Mouse (Mus musculus) limb, embryonic 14.5 days (tissue): Measurements from ENCODE around the gene Vps16. TPM values are rescaled to one million over a fixed set of nuclear protein-coding genes. Genes with fewer than 3 reads are reported as not detected.
A peak's percentile ranks its signal among the peaks of the same experiment; 100 is the strongest.

Experiments used
- ATAC-seq: fragments of 200-750 bp; cut with Nextera tagmentation; 2 replicates; pipeline ENCODE4 v1.8.0; 2017; ENCODE audit warnings: low read depth, moderate number of reproducible peaks, moderate TSS enrichment; ENCODE audit not compliant: low FRiP score
- DNase-seq: peaks from one replicate; pipeline ENCODE4 v3.0.0-alpha.2; 2015; ENCODE audit warnings: low spot score
- H3K27ac ChIP-seq: fragments of 300-500 bp; sonication (generic); replicated peaks from 2 replicates; pipeline ENCODE4 v1.5.1; 2014; ENCODE audit warnings: low read depth, mild to moderate bottlenecking, low read length, moderate library complexity, mixed read lengths
- H3K27me3 ChIP-seq: fragments of 300-500 bp; sonication (generic); 2 replicates; pipeline ENCODE4 v1.6.1; 2014; ENCODE audit warnings: low read length, mixed read lengths; ENCODE audit not compliant: control insufficient read depth, insufficient read depth
- H3K36me3 ChIP-seq: fragments of 300-500 bp; sonication (generic); 2 replicates; pipeline ENCODE4 v1.6.1; 2014; ENCODE audit warnings: mild to moderate bottlenecking, low read length, moderate library complexity, mixed read lengths; ENCODE audit not compliant: control insufficient read depth, insufficient read depth
- H3K4me1 ChIP-seq: fragments of 300-500 bp; sonication (generic); 2 replicates; pipeline ENCODE4 v1.6.1; 2014; ENCODE audit warnings: antibody characterized with exemption, low read length, mixed read lengths; ENCODE audit not compliant: control insufficient read depth, insufficient read depth
- H3K4me2 ChIP-seq: fragments of 300-500 bp; sonication (generic); replicated peaks from 2 replicates; pipeline ENCODE4 v1.6.1; 2014; ENCODE audit warnings: low read depth, mild to moderate bottlenecking, low read length, moderate library complexity; ENCODE audit not compliant: severe bottlenecking
- H3K4me3 ChIP-seq: fragments of 300-500 bp; sonication (generic); replicated peaks from 2 replicates; pipeline ENCODE4 v1.5.1; 2014; ENCODE audit warnings: low read length
- H3K9ac ChIP-seq: fragments of 300-500 bp; sonication (generic); 2 replicates; pipeline ENCODE4 v1.6.1; 2014; ENCODE audit warnings: mild to moderate bottlenecking, low read depth, low read length, moderate library complexity; ENCODE audit not compliant: severe bottlenecking
- H3K9me3 ChIP-seq: fragments of 300-500 bp; sonication (generic); 2 replicates; pipeline ENCODE4 v1.6.1; 2016; ENCODE audit warnings: low read length; ENCODE audit not compliant: control insufficient read depth
- POLR2A ChIP-seq: fragments of 200-500 bp; IDR thresholded peaks from 2 replicates; pipeline ENCODE4 v1.8.0; 2012; ENCODE audit warnings: inconsistent platforms, mild to moderate bottlenecking, moderate library complexity, borderline replicate concordance; ENCODE audit not compliant: insufficient read depth, insufficient read length; ENCODE audit errors: extremely low read depth
- WGBS: fragments of 180-500 bp; shearing (Covaris S2); extraction: QIAGEN DNeasy Blood & Tissue Kit; methylation state at CpG from one replicate; pipeline ENCODE4 v1.1.7; 2014; 5-methylcytosine and 5-hydroxymethylcytosine counted together
- polyA plus RNA-seq, 2 experiments: library from polyadenylated mRNA; depleted of rRNA in 1 of 2; stranded (reverse) in 1 of 2; unstranded in 1 of 2; fragments of >200 nt; fragmentation: Nextera tagmentation in 1 of 2; extraction: Ambion mirVana in 1 of 2; gene quantifications; 2 replicates each; pipeline versions ENCODE4 v1.2.1 to v1.2.3; 2012 to 2014

Gene Vps16
- polyA plus RNA-seq, 2 experiments: 67.0 to 148 TPM

GRCm38 (mm10) chr2:130451086-130451726 is 27.1 kb downstream of the Vps16 start:
- Histone ChIP-seq H3K4me1 (peaks cover 13% of the 10 kb centered on the region), H3K27ac (no peak overlapping the region), H3K4me3 (peak overlapping the region; percentile 92), H3K4me2 (peak overlapping the region; percentile 88), H3K9me3 (no peaks in the 10 kb centered on the region), H3K9ac (peak overlapping the region; percentile 88), H3K27me3 (no peaks in the 10 kb centered on the region), H3K36me3 (no peaks in the 10 kb centered on the region)
- TF ChIP-seq POLR2A: no peak
- WGBS: 64% methylated on average over 14 of the region's 14 CpGs
- DNase-seq (no peak), ATAC-seq (no peak)

GRCm38 (mm10) chr2:130451727-130452090 is 27.6 kb downstream of the Vps16 start:
- H3K4me2 ChIP-seq: peak overlapping the region; percentile 88
- WGBS: 61% methylated on average over 3 of the region's 3 CpGs
- no peak for TF ChIP-seq POLR2A
- H3K4me1 ChIP-seq: peaks cover 13% of the 10 kb centered on the region
- H3K27me3 ChIP-seq: no peaks in the 10 kb centered on the region
- no peaks in the 10 kb centered on the region for H3K36me3 ChIP-seq
- DNase-seq (no peak), ATAC-seq (no peak)
- peak overlapping the region; percentile 92; the same call in 1 of the 2 replicates for H3K4me3 ChIP-seq
- no peaks in the 10 kb centered on the region for H3K9me3 ChIP-seq
- H3K27ac ChIP-seq: no peak overlapping the region
- H3K9ac ChIP-seq: no peak overlapping the region; the same call in 1 of the 2 replicates

GRCm38 (mm10) chr2:130452266-130452665 is 28.1 kb downstream of the Vps16 start:
- no peak for TF ChIP-seq POLR2A
- 57% methylated on average over 2 of the region's 2 CpGs for WGBS
- ATAC-seq: no peak
- H3K4me3 ChIP-seq: no peak overlapping the region
- no peak overlapping the region for H3K27ac ChIP-seq
- H3K4me1 ChIP-seq: peaks cover 13% of the 10 kb centered on the region
- H3K4me2 ChIP-seq: no peak overlapping the region
- no peaks in the 10 kb centered on the region for H3K36me3 ChIP-seq
- H3K27me3 ChIP-seq: no peaks in the 10 kb centered on the region
- no peak overlapping the region for H3K9ac ChIP-seq
- DNase-seq: no peak
- H3K9me3 ChIP-seq: no peaks in the 10 kb centered on the region

- ATAC-seq: no peak
- no peak for DNase-seq
These were observed 29.3 kb downstream of the Vps16 start for GRCm38 (mm10) chr2:130453421-130453820.

GRCm38 (mm10) chr2:130454748-130455370 is 30.7 kb downstream of the Vps16 start:
- Histone ChIP-seq H3K4me1 (peaks cover 10% of the 10 kb centered on the region), H3K4me2 (no peak overlapping the region), H3K36me3 (no peaks in the 10 kb centered on the region), H3K27ac (no peak overlapping the region), H3K27me3 (no peaks in the 10 kb centered on the region), H3K9me3 (no peaks in the 10 kb centered on the region), H3K4me3 (no peak overlapping the region), H3K9ac (no peak overlapping the region)
- no peak for ATAC-seq
- no peak for DNase-seq
- no peak for TF ChIP-seq POLR2A
- 88% methylated on average over 6 of the region's 6 CpGs for WGBS

More at GRCm38 (mm10) chr2:130453421-130453820, 29.3 kb downstream of the Vps16 start:
- Histone ChIP-seq H3K4me1 (peaks cover 13% of the 10 kb centered on the region), H3K27me3 (no peaks in the 10 kb centered on the region), H3K4me2 (no peak overlapping the region), H3K36me3 (no peaks in the 10 kb centered on the region), H3K4me3 (no peak overlapping the region), H3K27ac (no peak overlapping the region), H3K9ac (no peak overlapping the region), H3K9me3 (no peaks in the 10 kb centered on the region)
- TF ChIP-seq POLR2A: no peak
- WGBS: 52% methylated on average over 6 of the region's 6 CpGs

GRCm38 (mm10) chr2:130457871-130458270 is 33.7 kb downstream of the Vps16 start:
- Histone ChIP-seq H3K4me1 (no peaks in the 10 kb centered on the region), H3K4me2 (no peak overlapping the region), H3K9ac (no peak overlapping the region), H3K27me3 (no peaks in the 10 kb centered on the region), H3K4me3 (no peak overlapping the region), H3K36me3 (no peaks in the 10 kb centered on the region; the same call in 1 of the 2 replicates), H3K9me3 (no peaks in the 10 kb centered on the region), H3K27ac (no peak overlapping the region)
- 84% methylated on average over 3 of the region's 3 CpGs for WGBS
- no peak for ATAC-seq
- no peak for TF ChIP-seq POLR2A
- DNase-seq: no peak
